Mouse (Mus musculus) midbrain, embryonic 11.5 days (tissue): ENCODE measurements around the gene Pacsin3. TPM values are rescaled to one million over a fixed set of nuclear protein-coding genes. Genes with fewer than 3 reads are reported as not detected.

ENCODE experiments used
- ATAC-seq: fragments of 200-750 bp; cut with Nextera tagmentation; 2 replicates; pipeline ENCODE4 v1.8.0; 2017; ENCODE audit warnings: moderate TSS enrichment, moderate library complexity; ENCODE audit not compliant: low FRiP score
- DNase-seq: peaks from one replicate; pipeline ENCODE4 v3.0.0; 2015; ENCODE audit warnings: low spot score; ENCODE audit errors: missing footprints
- H3K27ac ChIP-seq: fragments of 300-500 bp; sonication (generic); 2 replicates; pipeline ENCODE4 v1.5.1; 2014; ENCODE audit warnings: low read depth, low read length
- H3K27me3 ChIP-seq: fragments of 300-500 bp; sonication (generic); 2 replicates; pipeline ENCODE4 v1.6.1; 2014; ENCODE audit warnings: mild to moderate bottlenecking, low read length, moderate library complexity, mixed read lengths; ENCODE audit not compliant: control insufficient read depth, insufficient read depth
- H3K36me3 ChIP-seq: fragments of 300-500 bp; sonication (generic); 2 replicates; pipeline ENCODE4 v1.6.1; 2014; ENCODE audit warnings: mild to moderate bottlenecking, low read length, moderate library complexity, mixed read lengths; ENCODE audit not compliant: control insufficient read depth, insufficient read depth
- H3K4me1 ChIP-seq: fragments of 300-500 bp; sonication (generic); 2 replicates; pipeline ENCODE4 v1.6.1; 2014; ENCODE audit warnings: low read length; ENCODE audit not compliant: control insufficient read depth, insufficient read depth
- H3K4me2 ChIP-seq: fragments of 300-500 bp; sonication (generic); 2 replicates; pipeline ENCODE4 v1.6.1; 2014; ENCODE audit warnings: mild to moderate bottlenecking, moderate library complexity
- H3K4me3 ChIP-seq: fragments of 300-500 bp; sonication (generic); 2 replicates; pipeline ENCODE4 v1.5.1; 2014; ENCODE audit warnings: low read depth, low read length
- H3K9ac ChIP-seq: fragments of 300-500 bp; sonication (generic); 2 replicates; pipeline ENCODE4 v1.6.1; 2014; ENCODE audit warnings: low read length
- H3K9me3 ChIP-seq: fragments of 300-500 bp; sonication (generic); 2 replicates; pipeline ENCODE4 v1.6.1; 2016; ENCODE audit warnings: low read length; ENCODE audit not compliant: control insufficient read depth
- WGBS: fragments of 180-500 bp; shearing (Covaris S2); extraction: QIAGEN DNeasy Blood & Tissue Kit; methylation state at CpG from one replicate; pipeline ENCODE4 v1.1.7; 2014; 5-methylcytosine and 5-hydroxymethylcytosine counted together
- polyA plus RNA-seq: library from polyadenylated mRNA; unstranded; fragments of >200 nt; fragmentation: Nextera tagmentation; extraction: Ambion mirVana; gene quantifications from 2 replicates; pipeline ENCODE4 v1.2.1, GENCODE M21; 2014

Gene Pacsin3
- polyA plus RNA-seq, 1 experiment from 2014 or later, result 24.3 TPM

DNA sequence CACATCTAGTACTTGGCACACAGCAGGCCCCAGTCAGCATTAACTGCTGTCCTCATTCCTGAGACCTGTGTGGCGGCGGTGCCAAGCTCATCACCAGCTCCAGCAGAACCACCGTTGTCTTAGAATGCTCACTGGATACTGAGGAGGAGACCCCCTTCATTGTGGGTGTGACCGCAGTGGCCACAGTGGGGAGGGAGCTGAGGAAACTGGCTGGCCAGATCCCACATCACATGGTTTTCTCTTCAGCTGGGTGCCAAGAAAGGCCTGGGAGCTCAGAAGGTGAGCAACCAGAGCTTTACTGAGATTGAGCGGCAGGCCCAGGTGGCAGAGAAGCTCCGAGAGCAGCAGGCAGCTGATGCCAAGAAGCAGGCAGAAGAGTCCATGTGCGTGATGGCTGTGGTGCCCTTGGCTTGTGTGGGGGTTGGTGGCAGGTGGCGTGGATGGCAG lies 14.0 kb downstream of the Pacsin3 start:
- H3K36me3 ChIP-seq, result peaks cover 31% of the 10 kb centered on the region

DNA sequence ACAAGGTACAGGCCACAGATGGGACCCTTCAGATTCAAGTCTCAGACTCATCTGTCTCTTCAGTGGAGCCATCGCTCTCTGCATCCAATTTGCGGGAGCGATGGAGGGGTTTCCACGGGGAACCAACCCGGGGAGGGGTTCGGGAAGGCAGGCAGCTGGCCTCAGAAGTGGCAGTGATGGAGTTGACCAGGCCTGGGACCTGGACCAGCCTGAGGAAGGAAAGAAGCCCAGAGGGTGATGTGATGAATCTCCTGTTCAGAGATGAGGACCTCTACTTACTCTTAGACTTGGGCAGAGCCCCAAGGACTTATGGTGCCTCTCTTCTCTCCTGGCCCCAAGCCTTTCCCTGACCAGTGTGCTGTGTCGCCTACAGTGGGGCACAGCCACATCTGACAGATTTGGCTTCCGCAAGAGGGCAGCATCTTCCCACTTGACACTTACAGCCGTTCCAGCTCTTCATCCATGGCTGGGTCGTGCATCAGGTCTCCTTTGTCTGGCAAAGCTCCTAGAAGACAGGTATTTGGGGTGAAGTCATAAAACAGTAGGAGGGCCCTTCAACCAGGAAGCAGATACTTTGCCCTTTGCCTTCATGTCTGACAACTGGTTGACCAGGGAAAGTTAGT lies 23.1 kb downstream of the Pacsin3 start:
- H3K27ac ChIP-seq, result no peak overlapping the region
- no peaks in the 10 kb centered on the region for H3K9me3 ChIP-seq
- no peaks in the 10 kb centered on the region for H3K27me3 ChIP-seq
- no peak overlapping the region for H3K9ac ChIP-seq
- DNase-seq (peak; percentile 91), ATAC-seq (peak; percentile 77)
- H3K4me1 ChIP-seq, result no peaks in the 10 kb centered on the region
- peaks cover 17% of the 10 kb centered on the region for H3K36me3 ChIP-seq
- WGBS, result 45% methylated on average over 10 of the region's 10 CpGs
- H3K4me3 ChIP-seq, result no peak overlapping the region
- no peak overlapping the region for H3K4me2 ChIP-seq

More for the DNA sequence above, 14.0 kb downstream of the Pacsin3 start:
- no peak for DNase-seq
- Histone ChIP-seq H3K27ac (no peak overlapping the region), H3K9me3 (no peaks in the 10 kb centered on the region), H3K4me1 (peaks cover 6% of the 10 kb centered on the region), H3K4me2 (no peak overlapping the region), H3K4me3 (no peak overlapping the region), H3K9ac (no peak overlapping the region), H3K27me3 (no peaks in the 10 kb centered on the region)
- WGBS, result 95% methylated on average over 8 of the region's 8 CpGs
- ATAC-seq, result no peak

DNA sequence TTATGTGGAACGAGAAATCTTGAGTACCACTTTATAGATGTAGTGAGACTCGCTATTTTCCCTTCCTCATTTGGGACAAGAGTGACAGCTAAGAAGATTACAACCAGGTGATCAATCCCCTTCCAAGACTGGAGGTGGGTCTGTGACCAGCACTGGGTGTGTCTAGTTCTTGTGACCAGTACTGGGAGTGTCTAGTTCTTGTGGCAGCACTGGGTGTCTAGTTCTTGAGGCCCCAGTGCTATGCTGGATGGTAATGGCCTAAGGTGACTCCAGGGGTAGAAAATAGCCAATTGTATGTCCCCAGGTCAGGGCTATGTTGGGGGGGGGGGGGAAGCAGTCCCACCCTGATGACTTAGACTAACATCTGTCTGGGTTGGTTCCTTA lies 23.6 kb downstream of the Pacsin3 start:
- no peak overlapping the region for H3K4me3 ChIP-seq
- peaks cover 14% of the 10 kb centered on the region for H3K36me3 ChIP-seq
- H3K4me1 ChIP-seq, result no peaks in the 10 kb centered on the region
- ATAC-seq (0 out of 2 replicates have a peak, but pooled peaks have one; percentile 55), DNase-seq (no peak)
- no peaks in the 10 kb centered on the region for H3K27me3 ChIP-seq
- H3K27ac ChIP-seq, result no peak overlapping the region
- H3K9ac ChIP-seq, result no peak overlapping the region
- 91% methylated on average over 2 of the region's 2 CpGs for WGBS
- H3K9me3 ChIP-seq, result no peaks in the 10 kb centered on the region
- no peak overlapping the region for H3K4me2 ChIP-seq

DNA sequence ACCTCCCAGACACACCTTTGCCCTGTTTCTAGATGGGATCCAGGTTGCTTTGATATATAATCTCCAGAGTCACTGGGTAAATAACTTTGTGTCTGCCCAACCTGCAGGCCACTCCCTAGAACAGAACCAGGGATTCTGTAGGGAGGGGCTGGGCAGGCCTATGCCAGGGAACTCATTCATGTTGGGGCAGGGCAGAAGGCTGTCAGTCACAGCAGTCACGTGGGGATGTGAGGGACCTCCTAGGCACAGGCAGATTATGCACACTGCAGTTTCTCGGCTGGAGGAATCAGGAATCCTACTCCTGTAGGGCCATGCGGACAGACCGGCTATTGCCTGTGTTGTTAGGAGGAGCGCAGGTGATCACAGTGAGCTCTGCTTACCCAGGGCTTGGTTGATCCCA lies 25.6 kb downstream of the Pacsin3 start:
- no peaks in the 10 kb centered on the region for H3K4me1 ChIP-seq
- peaks cover 8% of the 10 kb centered on the region for H3K36me3 ChIP-seq
- H3K4me2 ChIP-seq, result no peak overlapping the region
- 47% methylated on average over 5 of the region's 5 CpGs for WGBS
- no peak overlapping the region for H3K4me3 ChIP-seq
- H3K9me3 ChIP-seq, result no peaks in the 10 kb centered on the region
- no peak overlapping the region for H3K27ac ChIP-seq
- no peak overlapping the region for H3K9ac ChIP-seq
- ATAC-seq, result peak; percentile 34; the same call in 1 of the 2 replicates
- no peaks in the 10 kb centered on the region for H3K27me3 ChIP-seq
- DNase-seq, result no peak

DNA sequence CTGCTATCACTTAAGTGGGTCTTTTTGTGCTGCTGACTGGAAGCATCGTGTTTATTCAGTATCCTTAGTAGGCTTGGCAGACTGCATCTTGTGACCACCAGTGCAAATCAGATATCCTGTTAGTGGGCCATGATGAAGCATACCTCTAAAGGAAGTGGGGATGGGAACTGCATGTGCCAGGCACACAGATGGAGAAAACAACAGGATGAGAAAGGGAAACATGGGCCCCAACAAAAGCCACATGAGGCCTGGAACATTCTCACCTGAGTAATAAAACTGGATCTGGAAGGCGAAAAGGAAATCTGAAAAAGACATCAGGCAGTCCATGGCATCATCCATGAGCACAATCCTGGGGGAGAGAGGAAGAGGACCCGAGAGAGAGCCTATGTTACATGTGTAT lies 28.2 kb downstream of the Pacsin3 start:
- Histone ChIP-seq H3K36me3 (no peaks in the 10 kb centered on the region), H3K9me3 (no peaks in the 10 kb centered on the region), H3K27ac (no peak overlapping the region), H3K4me2 (no peak overlapping the region), H3K9ac (no peak overlapping the region), H3K4me3 (no peak overlapping the region), H3K27me3 (no peaks in the 10 kb centered on the region), H3K4me1 (no peaks in the 10 kb centered on the region)
- ATAC-seq, result no peak
- no peak for DNase-seq
- 83% methylated on average over 3 of the region's 3 CpGs for WGBS

DNA sequence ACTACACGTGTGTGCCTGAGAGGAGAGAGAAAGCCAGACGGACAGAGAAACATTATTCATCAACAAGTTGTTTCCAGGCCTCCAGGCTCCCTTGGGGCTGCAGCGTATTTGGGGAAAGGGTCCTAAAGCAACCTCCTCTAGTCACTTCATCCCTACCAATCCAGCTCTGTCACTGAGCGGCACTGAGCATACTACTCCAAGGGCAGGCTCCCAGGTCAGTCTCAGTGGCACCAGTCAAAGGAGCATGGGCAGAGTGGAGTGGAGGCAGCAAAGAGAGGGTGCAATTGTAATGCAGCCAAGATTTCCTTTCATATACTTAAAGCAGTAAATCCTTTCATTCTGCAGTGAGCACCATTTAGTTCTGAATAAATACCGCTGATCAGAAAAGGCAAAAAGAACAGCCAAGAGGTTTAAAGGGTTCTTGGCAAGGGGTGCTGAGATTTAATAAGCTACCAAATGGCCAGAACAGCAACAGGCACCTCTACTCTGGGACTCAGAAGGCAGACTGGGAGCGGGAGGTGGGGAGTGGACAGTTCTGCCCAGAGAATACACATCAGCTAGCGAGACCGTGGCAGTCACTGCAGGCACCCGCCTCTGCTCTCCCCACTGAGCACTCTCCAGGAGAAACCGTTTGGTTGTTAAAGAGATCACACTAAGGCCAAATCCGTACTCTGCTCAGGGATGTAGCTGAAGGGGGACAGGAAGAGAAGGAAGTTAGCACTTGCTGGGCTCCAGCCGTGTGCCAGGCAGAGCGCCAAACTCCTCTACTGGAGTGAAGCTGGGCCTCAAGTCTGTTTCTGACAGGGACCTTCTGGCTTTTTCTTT lies 28.8 kb downstream of the Pacsin3 start:
- no peaks in the 10 kb centered on the region for H3K4me1 ChIP-seq
- H3K9me3 ChIP-seq, result no peaks in the 10 kb centered on the region
- no peak overlapping the region for H3K27ac ChIP-seq
- H3K36me3 ChIP-seq, result no peaks in the 10 kb centered on the region
- WGBS, result 69% methylated on average over 13 of the region's 13 CpGs
- DNase-seq (no peak), ATAC-seq (no peak)
- H3K9ac ChIP-seq, result no peak overlapping the region
- H3K4me2 ChIP-seq, result no peak overlapping the region
- H3K4me3 ChIP-seq, result no peak overlapping the region
- H3K27me3 ChIP-seq, result no peaks in the 10 kb centered on the region

DNA sequence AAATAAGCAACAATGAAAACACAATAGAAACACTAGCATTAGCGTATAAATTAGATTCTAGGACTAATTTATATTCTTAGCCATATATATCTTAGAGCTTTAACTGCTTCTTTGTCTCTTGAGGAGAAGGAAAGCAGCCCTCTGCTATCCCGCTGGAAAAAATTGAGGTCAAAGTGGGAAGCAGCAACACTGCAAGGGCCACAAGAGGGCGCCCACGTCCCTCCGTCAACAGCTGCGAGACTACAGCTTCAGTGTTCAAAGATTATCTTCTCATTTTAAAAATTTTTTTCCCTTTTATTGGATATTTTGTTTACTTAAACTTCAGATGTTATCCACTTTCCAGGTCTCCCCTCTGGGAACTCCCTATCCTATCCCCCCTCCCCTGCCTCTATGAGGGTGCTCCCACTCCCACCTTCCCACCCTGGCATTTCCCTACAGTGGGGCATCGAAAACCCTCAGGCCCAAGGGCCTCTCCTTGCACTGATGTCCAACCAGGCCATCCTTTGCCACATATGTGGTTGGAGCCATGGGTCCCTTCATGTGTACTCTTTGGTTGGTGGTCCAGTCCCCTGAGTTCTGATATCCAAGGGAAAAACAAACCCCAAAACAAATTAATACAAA lies 30.2 kb downstream of the Pacsin3 start:
- peak; percentile 98 for DNase-seq
- Histone ChIP-seq H3K27me3 (no peaks in the 10 kb centered on the region), H3K4me1 (no peaks in the 10 kb centered on the region), H3K4me3 (no peak overlapping the region), H3K9ac (no peak overlapping the region), H3K27ac (no peak overlapping the region), H3K4me2 (no peak overlapping the region), H3K36me3 (no peaks in the 10 kb centered on the region), H3K9me3 (no peaks in the 10 kb centered on the region)
- 12% methylated on average over 7 of the region's 7 CpGs for WGBS
- ATAC-seq, result peak; percentile 57; the same call in 1 of the 2 replicates

DNA sequence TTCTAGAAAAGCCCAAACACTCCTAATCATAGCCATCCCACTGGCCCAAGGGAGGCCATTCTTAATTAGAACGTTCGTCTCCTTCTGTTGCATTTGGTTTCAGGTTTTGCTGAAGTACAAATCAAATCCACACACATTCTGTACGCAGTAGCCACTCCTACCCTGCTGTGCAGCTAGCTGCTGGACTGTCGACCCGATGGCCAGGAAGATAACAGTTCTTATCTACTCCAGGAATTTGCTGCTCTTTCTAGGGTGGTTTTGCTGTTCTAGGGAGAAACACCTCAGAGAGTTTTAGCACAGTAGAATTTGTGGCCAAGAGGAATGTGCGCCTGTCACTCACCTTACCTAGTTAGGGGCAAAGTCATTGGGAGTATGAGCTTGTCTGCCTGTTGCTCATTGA lies 31.8 kb downstream of the Pacsin3 start:
- 81% methylated on average over 6 of the region's 6 CpGs for WGBS
- Histone ChIP-seq H3K27ac (no peak overlapping the region), H3K36me3 (no peaks in the 10 kb centered on the region), H3K4me2 (no peak overlapping the region), H3K4me3 (no peak overlapping the region), H3K9me3 (no peaks in the 10 kb centered on the region), H3K9ac (no peak overlapping the region), H3K27me3 (no peaks in the 10 kb centered on the region), H3K4me1 (no peaks in the 10 kb centered on the region)
- ATAC-seq, result no peak
- DNase-seq, result no peak
